ENCODE assay signal across 11 mouse cellular contexts in genomic region chr2:156724871-156725270, GRCm38 (mm10). TPM values are rescaled to one million over a fixed set of nuclear protein-coding genes. Genes with fewer than 3 reads are reported as not detected.
DNase-seq lines count a peak whose midpoint lies in the region; ATAC-seq and TF ChIP-seq lines count a peak whose summit lies in the region.
"Had no signal": no experiment of that assay in that cellular context is flagged by ENCODE, and none has a peak within 500 bp of the region (broad histone marks: within the 10 kb centered on the region; RNA-seq: fewer than 3 reads in every experiment).

No protein-coding gene starts in this region.

- TF ChIP-seq CTCF in gastrocnemius, adult 2 months (IDR thresholded peaks at IDR 0.05): no peak

- intact Hi-C loops in gastrocnemius, adult 2 months (cut with DNase I): loop anchor here (5.0 kb wide), 2 partner anchors 37 to 52 kb away; partner anchors contain the start of gene Myl9
- intact Hi-C loops in gastrocnemius, postnatal 14 days (cut with DNase I; ENCODE audit: low total_unique reads): no loop called here

- H3K9ac ChIP-seq in midbrain, embryonic 12.5 days (replicated peaks): no peak overlapping the region
- no peak overlapping the region for H3K9ac ChIP-seq in midbrain, embryonic 11.5 days (ENCODE audit: low read length)
- no peak overlapping the region for H3K9ac ChIP-seq in neural tube, embryonic 15.5 days (replicated peaks)

- DNase-seq in gastrocnemius, adult 2 months: peak; percentile 86
- no peak for DNase-seq in gastrocnemius, postnatal 10 days
- DNase-seq in midbrain, embryonic 11.5 days (ENCODE audit: low spot score, missing footprints): no peak
- peak; percentile 66 for DNase-seq in gastrocnemius, postnatal 14 days
- DNase-seq in spleen, adult 12 weeks (ENCODE audit: low spot score): no peak
- DNase-seq in urinary bladder, postnatal 25 days (ENCODE audit: low spot score): no peak

- no peaks in the 10 kb centered on the region for H3K36me3 ChIP-seq in midbrain, embryonic 12.5 days
- no peaks in the 10 kb centered on the region; the same call in 1 of the 2 replicates for H3K36me3 ChIP-seq in midbrain, embryonic 11.5 days (ENCODE audit: control insufficient read depth, insufficient read depth, low read length)
- 0 out of 2 replicates have a peak, but pooled peaks cover 3% of the 10 kb centered on the region for H3K36me3 ChIP-seq in neural tube, embryonic 15.5 days

- no peaks in the 10 kb centered on the region for H3K27me3 ChIP-seq in midbrain, embryonic 12.5 days
- H3K27me3 ChIP-seq in midbrain, embryonic 11.5 days (ENCODE audit: control insufficient read depth, insufficient read depth, low read length): no peaks in the 10 kb centered on the region
- no peaks in the 10 kb centered on the region for H3K27me3 ChIP-seq in neural tube, embryonic 15.5 days (replicated peaks)

- peak overlapping the region; percentile 5; the same call in 1 of the 2 replicates for H3K4me2 ChIP-seq in midbrain, embryonic 12.5 days (replicated peaks)
- H3K4me2 ChIP-seq in midbrain, embryonic 11.5 days: no peak overlapping the region
- peak overlapping the region; percentile 23 for H3K4me2 ChIP-seq in neural tube, embryonic 15.5 days
- H3K4me2 ChIP-seq: liver, embryonic 11.5 days had no signal

- WGBS in midbrain, embryonic 12.5 days: 88% methylated on average over 4 of the region's 4 CpGs
- 84% methylated on average over 4 of the region's 4 CpGs for WGBS in midbrain, embryonic 11.5 days
- 78% methylated on average over 4 of the region's 4 CpGs for WGBS in neural tube, embryonic 15.5 days

- no peaks in the 10 kb centered on the region for H3K9me3 ChIP-seq in midbrain, embryonic 12.5 days
- H3K9me3 ChIP-seq in midbrain, embryonic 11.5 days (ENCODE audit: control insufficient read depth, low read length): no peaks in the 10 kb centered on the region
- no peaks in the 10 kb centered on the region for H3K9me3 ChIP-seq in neural tube, embryonic 15.5 days (replicated peaks)

- peak overlapping the region; percentile 90 for H3K27ac ChIP-seq in gastrocnemius, adult 2 months
- no peak overlapping the region for H3K27ac ChIP-seq in midbrain, embryonic 12.5 days (replicated peaks)
- H3K27ac ChIP-seq in midbrain, embryonic 11.5 days (ENCODE audit: low read depth, low read length): no peak overlapping the region
- 0 out of 2 replicates have a peak overlapping the region, but pooled peaks have one; percentile 13 for H3K27ac ChIP-seq in neural tube, embryonic 15.5 days (replicated peaks)

- H3K4me3 ChIP-seq in gastrocnemius, adult 2 months: peak overlapping the region; percentile 14
- H3K4me3 ChIP-seq in midbrain, embryonic 12.5 days: no peak overlapping the region
- H3K4me3 ChIP-seq in midbrain, embryonic 11.5 days (ENCODE audit: low read depth, low read length): no peak overlapping the region
- no peak overlapping the region for H3K4me3 ChIP-seq in neural tube, embryonic 15.5 days (replicated peaks)

- no peak for ATAC-seq in midbrain, embryonic 12.5 days (ENCODE audit: low FRiP score, low read depth)
- ATAC-seq in midbrain, embryonic 11.5 days (ENCODE audit: low FRiP score): no peak
- no peak for ATAC-seq in neural tube, embryonic 15.5 days (ENCODE audit: low FRiP score)
- ATAC-seq: activated CD4-positive, CD25-positive, alpha-beta regulatory T cell, adult 4 months had no signal

- H3K4me1 ChIP-seq in midbrain, embryonic 12.5 days: peaks cover 65% of the 10 kb centered on the region
- peaks cover 31% of the 10 kb centered on the region for H3K4me1 ChIP-seq in midbrain, embryonic 11.5 days (ENCODE audit: control insufficient read depth, insufficient read depth, low read length)
- H3K4me1 ChIP-seq in neural tube, embryonic 15.5 days: peaks cover 66% of the 10 kb centered on the region

RNA-seq across cellular contexts. Expression of gene Myl9, which starts 50.3 kb away (rescaled TPM):
- 10 to 100 TPM; 41.2 to 50.0 TPM for total RNA-seq in gastrocnemius, adult 2 months (2021)
- total RNA-seq in gastrocnemius, postnatal 10 days (2021): 100 to 1,000 TPM; 186 to 216 TPM
- 107 and 144 TPM in 2 replicates for polyA plus RNA-seq in midbrain, embryonic 12.5 days (2016; fragmentation: Nextera tagmentation; extraction: Ambion mirVana)
- polyA plus RNA-seq in midbrain, embryonic 11.5 days (2014; fragmentation: Nextera tagmentation; extraction: Ambion mirVana): 112 and 118 TPM in 2 replicates
- 100 to 1,000 TPM; 165 to 224 TPM for total RNA-seq in gastrocnemius, postnatal 14 days (2021)
- polyA plus RNA-seq in neural tube, embryonic 15.5 days (2015; fragmentation: Nextera tagmentation; extraction: Ambion mirVana): 40.8 and 169 TPM in 2 replicates
- total RNA-seq: megakaryocyte progenitor cell, adult 5-6 weeks had no signal
- polyA plus RNA-seq: activated CD4-positive, CD25-positive, alpha-beta regulatory T cell, adult 4 months had no signal

Comparison
In these comparisons a context has a peak if more than half of its experiments do, and no peak if none do; other contexts are left out.
1. DNase-seq: peak in gastrocnemius, adult 2 months (single experiment) and gastrocnemius, postnatal 14 days (single experiment); none in gastrocnemius, postnatal 10 days (single experiment), midbrain, embryonic 11.5 days (single experiment), spleen, adult 12 weeks (single experiment) and urinary bladder, postnatal 25 days (single experiment).
2. H3K27ac ChIP-seq: peak in gastrocnemius, adult 2 months (single experiment) and neural tube, embryonic 15.5 days (single experiment); none in midbrain, embryonic 12.5 days (single experiment) and midbrain, embryonic 11.5 days (single experiment).